Mouse (Mus musculus) erythroid progenitor cell, adult 5-6 weeks (primary cell): ENCODE measurements around the gene Rasal2. TPM values are rescaled to one million over a fixed set of nuclear protein-coding genes. Genes with fewer than 3 reads are reported as not detected.

Experiments
- ATAC-seq: replicated peaks from 2 replicates; pipeline ENCODE4 v1.8.0; 2016; ENCODE audit warnings: moderate number of reproducible peaks, mild to moderate bottlenecking, moderate TSS enrichment, inconsistent platforms; ENCODE audit not compliant: poor library complexity, low FRiP score, severe bottlenecking
- total RNA-seq, 2 experiments: library from RNA; stranded (forward) in 1 of 2; stranded (reverse) in 1 of 2; fragments of 150-400 nt in 1 of 2; fragments of 186-747, 209-891 nt in 1 of 2; gene quantifications; 2 replicates each; pipeline versions ENCODE4 v1.2.3 to v1.2.4; 2015 to 2017; ENCODE audit warnings: low replicate concordance in 2 of 2

Rasal2 gene
- total RNA-seq, 2 experiments from 2014 or later = 0.76 TPM; not detected in 1

DNA sequence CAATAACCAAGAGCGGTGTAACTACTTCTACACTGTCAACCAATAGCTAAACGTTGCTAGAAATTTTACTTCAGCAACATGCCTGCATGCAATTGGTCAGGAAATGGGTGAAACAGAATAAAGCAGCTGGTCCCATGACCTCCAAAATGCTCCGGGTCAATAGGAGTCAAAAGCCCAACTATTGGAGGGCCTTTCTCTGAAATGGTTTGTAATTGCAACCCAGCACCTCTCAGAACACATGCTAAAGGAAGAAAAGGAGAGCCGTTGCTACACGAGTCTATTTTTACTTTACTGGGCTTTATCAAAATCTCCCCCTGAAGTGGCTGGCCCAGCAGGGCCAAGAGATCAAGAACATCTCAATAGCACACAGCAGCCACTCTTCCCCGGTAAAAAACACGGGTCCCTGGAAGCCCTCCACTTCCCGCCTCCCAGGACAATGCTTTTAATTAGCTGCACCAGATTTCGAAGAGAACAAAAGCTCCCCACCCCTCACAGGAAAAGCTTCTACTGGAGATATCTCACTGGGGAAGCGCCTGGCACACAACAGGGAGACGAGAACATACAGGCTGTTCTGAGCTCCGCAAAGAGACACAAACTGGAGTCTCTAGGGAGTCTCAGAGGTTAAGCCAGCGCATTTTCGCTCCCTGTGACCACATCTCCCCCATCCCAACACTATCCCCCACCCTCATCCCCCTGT lies 30.8 kb upstream of the Rasal2 start:
- no peak for ATAC-seq

DNA sequence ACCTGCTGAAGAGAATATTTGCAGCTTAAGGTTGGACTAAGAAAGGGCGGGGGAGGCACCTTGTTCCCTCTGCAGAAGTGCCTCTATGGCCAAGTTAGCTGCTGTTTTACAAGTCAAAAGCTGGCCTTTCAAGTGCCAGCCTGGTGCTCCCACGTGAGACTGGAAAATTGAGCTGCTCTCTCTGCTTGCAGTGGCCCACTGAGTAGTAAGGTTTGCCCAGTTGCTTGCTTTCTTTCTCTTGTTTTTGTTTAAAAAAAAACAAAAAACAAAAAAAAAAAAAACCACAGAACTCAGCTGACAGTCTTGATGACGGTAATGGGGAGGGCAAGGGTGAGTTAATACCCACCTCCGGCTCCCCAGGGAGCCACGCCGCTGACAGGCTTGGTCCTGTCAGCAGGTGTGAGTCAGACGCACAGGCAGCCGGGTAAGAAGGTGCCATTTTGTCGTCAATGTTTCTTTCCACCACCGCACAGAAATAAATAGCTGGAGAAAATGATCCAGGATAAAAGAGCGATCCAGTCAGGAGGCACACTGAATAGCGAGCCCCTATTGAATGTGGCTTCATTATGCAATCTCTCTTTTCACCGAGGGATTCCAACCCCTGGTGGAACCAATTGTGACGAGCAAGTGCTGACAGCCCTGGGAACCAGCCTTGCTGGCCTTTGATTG lies 27.7 kb upstream of the Rasal2 start:
- ATAC-seq = no peak

DNA sequence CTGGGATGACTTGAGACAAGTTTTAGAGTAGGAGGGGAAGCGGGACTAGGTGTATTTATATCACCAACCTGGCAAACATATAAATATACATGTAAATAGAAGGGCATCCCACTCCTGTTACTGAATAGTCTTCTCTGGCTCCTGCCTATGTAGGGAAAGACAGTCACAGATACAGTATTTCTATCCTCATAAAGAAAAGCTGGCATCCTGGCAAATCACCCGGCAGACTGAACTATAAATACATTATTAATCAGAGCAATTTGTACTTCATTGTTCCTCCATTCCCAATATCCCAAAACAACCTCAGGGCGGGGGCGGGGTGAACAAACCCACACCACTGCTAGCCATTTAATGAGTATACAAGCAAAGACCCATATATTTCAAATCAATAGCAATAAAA lies 26.7 kb upstream of the Rasal2 start:
- no peak for ATAC-seq

DNA sequence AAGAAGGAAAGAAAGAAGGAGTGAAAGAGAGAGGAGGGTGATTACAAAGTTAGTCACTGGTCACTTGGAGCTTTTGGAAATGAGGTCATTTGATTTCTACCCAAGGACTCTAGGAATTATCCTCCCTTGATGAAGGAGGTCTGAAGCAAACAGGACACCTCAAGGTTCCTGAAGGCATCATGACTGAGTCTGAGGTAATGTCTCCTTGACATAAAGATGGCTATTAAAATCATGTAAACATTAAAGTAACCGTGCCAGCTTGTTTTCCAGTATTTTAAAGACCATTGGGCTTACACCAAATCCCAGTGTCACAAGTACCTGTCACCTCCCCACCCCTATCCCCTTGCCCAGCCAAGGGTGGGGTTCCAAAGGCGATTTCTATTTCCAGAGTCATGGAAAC lies 25.9 kb upstream of the Rasal2 start:
- no peak for ATAC-seq

DNA sequence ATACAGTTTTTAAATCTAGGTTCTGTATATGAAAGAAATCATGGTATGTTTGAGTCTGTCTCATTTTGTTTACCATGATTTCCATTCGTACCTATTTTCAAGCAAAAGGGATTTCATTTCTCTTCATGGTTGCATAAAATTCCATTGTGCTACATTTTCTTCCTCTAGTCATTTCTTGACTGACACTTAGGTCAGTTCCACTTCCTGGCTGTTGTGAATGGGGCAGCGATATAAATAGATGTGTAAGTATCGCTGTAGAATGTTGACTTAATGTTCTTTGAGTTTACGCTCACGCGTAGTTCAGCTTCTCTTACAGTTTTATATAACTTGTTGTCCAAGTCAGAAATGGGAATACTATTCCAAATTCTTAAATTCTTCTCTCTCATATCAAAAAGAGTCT lies 23.5 kb upstream of the Rasal2 start:
- no peak for ATAC-seq

DNA sequence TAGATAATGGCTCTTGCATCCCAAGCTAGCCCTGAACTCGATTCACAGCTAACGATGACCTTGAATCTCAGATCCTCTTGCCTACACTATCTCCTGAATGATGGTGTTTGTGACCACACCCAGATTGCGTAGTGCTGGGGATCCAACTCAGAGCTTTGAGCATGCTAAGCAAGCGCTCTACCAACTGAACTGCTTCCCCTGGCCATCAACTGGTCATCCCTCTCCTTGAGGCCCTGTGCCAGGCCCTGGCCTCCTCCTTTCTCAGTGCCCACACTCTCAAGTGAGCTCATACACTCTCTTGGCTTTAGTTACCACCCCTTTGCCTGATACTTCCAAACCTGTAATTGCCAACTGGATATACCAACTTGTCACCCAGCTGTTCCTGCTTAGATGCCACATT lies 22.0 kb upstream of the Rasal2 start:
- no peak for ATAC-seq

DNA sequence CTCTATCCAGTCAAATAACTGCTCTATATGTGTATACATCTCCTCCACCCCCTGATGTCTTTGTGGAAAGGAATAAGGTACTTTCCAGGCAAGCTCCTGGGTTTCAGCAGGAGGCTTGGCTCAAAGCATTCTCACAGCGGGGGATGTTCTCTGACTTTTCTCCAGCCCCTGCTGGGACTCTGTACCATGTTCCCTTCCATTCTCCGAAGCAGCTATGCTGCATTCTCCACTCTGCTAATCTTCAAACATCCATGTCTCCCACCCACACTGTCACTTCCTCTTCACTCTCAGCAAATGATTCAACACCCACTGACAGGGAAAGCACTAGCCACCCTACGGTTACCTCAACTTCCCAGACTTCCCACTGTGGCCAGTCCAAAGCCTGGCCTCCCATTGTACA lies 20.9 kb upstream of the Rasal2 start:
- no peak for ATAC-seq

DNA sequence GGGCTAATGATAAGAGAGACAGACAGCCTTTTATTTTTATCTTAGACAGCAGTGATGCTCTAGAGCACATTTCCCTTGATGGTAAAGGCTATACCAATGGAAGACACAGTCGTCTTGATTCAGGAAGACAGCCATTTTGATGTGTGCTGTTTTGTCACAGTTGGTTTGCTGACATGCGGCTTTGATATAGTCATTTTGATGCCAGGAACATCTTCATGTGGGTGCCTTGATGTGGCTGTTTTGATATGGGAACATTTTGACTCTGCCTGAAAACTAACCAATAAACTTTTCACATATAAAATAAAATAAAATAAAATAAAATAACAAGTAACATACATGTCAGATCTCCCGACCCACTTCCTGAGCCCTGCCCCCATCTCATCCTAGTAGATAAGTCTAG lies 16.0 kb upstream of the Rasal2 start:
- ATAC-seq = no peak

DNA sequence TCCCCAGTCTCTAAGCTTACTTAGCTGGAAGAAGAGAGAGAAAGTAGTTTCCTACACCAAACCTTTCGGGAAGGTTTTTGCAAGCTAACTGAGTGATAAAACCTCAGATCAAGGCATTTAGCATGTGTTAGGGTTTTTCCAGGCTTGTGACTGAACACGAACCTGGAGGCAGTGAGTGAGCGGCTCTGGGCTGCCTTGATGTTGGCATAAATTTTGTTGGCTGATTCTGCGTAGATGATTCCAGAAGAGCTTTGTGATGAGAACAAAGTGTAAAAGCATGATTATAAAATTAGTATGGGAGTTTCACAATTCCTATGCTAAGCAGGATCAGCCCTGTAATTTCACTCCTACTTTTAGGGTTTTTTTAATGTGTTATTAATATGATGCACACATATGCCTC lies 15.2 kb upstream of the Rasal2 start:
- no peak for ATAC-seq

DNA sequence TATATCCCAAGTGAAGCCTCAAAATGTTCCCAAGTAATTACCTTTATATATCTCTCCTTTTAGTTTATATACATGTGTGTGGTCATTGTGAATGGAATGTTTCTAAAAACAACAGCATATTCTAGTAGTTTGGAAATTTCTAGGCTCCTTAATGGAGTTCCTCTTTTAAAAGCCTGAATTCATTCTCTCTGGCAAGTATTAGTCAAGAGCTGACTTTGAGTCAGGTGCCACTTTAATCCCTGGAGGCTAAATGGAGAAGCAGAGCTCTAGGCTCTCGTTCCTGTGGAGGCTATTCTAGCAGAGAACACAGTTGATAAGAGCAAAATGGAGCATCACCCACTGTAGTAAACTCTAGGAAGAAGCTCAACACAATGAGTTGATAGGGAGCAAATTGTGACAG lies 14.5 kb upstream of the Rasal2 start:
- no peak for ATAC-seq

DNA sequence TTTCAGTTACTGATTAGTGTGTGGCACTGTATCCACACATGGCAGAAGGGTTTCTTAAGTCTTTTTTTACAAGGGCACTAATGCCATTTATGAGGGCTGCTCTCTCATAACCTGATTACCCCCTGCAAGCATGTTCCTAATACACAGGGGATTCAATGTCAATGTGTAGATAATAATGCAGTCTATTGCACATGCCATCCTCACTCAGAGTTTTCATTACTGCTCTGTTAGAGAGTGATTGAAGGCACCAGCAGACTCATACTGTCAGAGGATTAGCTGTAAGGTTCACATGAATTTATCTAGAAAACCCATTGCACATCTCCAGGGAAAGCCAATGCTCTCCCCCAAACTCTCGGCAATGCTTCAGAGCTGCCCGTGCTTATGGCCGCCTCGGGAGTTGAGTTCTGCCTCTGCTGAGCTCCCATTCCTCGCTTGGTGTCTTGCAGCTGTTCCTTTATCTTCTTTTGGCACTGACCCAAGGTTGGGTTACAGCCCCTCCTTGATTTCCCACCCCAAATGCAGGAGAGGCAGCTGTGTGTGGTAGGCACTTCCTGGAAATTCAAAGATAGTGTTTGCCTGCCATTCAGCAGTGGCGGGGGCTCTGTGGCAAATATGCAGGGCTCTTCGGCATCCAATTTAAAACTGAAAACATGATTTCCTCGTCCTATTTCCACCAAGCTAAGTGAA lies 13.5 kb upstream of the Rasal2 start:
- ATAC-seq = no peak

DNA sequence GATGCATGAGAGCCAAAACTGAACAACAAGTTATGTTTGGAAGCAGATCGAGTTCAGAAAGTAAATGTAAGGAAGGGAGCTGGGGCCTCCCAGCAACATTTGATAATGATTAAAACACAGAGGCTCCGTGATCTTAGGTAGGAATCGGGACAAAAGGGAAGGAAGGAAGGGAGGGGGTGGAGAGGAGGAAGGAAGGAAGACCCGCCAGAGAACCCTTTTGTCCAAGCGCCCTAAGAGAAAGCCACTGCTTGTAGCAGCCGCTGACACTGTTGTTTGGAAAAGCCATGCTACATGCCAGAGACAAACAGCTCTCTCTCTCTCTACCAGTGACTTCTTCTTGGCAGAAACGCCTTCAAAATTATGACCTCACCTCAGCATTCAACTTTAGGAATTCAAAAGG lies 5.5 kb upstream of the Rasal2 start:
- no peak for ATAC-seq

DNA sequence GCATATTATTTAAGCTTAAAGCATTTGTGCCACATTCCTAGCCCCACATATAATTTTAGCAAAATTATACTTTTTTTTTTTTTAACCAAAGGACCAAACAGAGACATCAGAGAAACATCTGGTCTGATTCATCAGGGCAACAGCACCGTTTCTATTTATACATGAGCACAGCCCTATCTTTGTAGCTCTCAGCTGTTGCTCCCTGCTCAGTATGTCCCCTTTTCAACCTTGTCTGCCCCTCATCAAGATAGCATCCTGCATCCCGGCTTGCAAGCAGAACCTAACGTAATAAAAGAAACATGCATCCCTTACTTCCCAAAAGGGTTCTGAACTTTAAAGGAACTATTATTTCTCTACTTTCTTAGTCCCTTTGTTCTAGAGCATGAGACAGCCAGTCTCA lies 5.0 kb upstream of the Rasal2 start:
- ATAC-seq = no peak

DNA sequence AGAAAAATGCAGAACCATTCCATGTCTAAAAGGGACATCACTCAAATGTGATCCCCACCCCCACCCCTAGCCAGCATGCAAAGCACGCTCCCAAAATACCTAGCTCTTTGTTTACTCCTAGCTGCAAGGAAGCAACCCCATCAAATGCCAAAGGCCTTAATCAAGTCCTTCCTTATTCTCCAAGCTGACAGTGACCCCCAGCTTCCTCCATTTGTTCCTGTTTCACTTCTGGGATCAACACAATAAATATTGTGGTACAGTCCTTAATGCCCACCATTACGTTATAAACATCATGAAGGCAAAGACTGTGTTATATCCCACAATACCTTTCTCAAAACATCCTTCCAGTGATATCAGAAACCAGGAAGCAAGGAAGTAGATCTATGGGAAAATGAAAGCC lies 4.2 kb upstream of the Rasal2 start:
- no peak for ATAC-seq

DNA sequence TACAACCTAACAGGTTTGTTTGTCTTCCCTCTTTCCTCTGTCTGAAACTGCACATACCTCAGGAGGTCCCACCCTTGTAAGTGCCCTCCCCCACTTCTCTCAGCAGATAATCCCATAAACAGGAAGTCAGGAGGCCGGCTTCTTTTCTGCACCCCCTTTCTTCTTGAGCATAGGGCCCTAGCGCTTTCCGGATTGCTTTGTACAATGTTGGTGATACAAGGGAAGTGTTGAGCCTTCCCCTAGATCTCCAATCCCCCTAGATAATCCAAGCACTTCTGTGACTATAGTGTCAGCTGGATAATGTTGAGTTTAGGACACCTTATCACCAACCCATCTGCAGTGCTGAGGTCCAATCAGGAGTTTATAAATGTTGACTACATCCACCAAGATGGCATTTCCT lies 3.4 kb upstream of the Rasal2 start:
- no peak for ATAC-seq

DNA sequence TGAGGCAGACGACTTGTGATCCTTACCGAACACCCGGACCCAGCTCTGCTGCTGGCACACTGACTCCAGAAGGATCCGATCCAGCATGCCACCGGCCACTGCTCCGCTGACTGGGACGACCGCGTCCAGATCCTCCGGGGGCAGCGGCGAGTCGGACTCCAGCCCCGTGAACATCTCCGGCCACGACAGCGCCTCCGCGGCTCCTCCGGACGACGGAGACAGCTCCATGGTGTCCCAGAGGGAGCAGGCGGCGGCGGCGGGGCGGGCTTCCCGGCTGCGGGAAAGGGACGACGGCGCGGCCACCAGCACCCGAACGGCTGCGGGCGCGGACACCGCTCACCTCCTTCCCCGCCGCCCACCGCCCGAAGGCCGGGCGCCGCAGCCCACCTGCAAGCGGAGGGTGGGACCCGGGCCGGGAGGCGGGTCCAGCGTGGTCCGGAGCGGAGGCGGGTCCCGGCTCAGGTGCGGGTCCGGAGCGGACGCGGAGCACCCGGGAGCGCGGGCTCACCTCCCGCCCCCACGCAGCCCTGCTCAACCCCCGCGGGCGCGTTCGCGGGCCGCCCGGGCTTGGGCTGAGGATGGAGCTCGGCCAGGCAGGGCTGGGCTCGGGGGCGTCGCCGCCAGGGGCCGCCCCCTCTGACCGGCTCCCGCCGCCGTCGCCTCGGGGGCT lies 549 bp downstream of the Rasal2 start:
- ATAC-seq = peak; percentile 27; the same call in 1 of the 2 replicates

DNA sequence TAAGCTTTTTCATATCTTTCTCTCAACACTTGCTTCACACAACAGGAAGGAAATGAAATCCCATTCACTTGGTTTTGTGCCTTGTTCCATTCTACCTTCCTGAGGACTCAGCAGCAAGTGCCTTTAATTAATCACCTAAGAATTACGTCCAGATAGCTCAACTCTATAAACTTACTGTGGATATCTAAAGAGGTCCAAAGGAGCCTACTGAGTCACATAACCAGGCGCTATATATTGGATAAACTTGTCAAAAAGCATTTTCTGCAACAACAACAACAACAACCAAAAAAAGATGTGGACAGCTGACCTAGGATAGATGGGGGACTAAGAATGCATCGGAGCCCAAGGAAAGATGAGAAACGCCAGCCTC lies 1.1 kb downstream of the Rasal2 start:
- no peak for ATAC-seq

DNA sequence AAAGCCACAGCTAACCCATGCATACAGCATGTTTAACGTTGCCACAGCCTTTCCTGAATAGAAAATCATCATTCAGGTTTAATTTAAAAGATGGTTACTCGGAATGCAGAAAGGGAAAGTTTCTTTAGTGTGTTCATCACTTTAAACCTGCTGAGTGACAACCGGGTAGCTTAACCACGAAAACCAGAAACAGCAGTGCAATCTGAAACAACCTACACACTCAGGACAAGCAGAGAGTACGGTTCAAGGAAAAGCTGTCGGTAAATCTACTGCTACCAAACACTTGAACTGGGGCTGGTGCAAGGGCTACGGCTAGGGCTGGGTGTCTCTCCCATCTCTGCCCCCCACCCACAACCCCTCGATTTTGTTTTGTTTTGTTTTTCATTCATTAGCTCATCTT lies 1.5 kb downstream of the Rasal2 start:
- ATAC-seq = no peak

DNA sequence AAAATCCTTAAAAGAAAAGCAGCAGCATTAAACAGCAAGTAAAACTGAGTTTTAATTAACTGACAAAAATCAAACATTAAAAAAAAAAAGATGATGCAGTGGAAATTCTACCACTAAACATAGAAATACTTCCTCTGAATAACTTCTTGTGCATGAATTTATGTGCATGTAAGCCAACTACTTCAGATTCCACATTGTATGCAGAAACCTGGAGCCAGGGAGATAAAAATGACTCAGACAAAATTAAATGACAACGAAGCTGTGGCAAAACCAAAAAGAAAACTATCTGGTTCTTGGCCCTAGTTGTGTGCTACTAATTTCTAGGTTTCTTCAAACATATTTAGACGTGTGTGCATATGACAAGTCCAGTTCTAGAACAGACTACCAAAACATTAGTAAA lies 2.7 kb downstream of the Rasal2 start:
- no peak for ATAC-seq

DNA sequence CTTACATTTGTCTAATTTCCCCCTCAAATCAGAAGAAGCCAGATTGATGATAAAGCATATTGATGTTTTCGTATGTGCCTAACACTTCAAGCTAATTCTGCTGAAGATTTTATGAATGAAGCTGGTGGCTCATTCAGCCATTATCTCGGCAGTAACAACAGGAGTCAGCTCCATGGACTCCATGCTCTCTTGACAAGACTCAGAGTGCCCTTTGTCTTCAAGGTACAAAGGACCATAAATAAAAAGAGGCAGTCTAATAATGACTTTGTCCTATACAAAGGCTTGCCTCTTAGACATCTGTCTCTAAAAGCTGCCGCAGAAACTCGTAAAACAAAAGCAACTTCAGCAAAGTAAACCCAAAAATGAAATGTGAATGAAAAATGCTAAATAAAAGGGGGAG lies 24.4 kb downstream of the Rasal2 start:
- ATAC-seq = no peak

DNA sequence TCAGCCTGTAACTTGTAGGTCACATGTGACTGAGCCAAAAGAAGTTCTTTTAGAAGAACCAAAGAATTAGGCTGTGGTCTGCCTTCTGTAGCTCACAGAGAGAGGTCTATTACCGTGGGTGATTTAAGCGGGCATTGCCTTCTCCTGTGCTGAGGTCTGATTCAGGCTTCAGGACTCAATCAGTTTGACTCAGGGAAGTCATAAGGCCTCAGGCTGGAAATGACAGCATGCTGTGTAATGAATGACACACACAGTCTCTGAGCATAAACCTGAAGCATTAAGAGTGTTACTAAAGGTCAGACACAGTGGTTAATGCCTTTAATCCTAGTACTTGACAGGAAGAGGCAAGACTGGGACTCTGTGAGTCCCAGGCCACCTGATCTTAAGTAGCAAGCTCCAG lies 31.7 kb downstream of the Rasal2 start:
- no peak for ATAC-seq
